Mouse (Mus musculus) midbrain, embryonic 14.5 days (tissue): ENCODE measurements at regions not wholly inside any gene's neighbourhood (a gene's known extent, or its start where the extent isn't known, plus 50 kb on each side); places are given as distances from the start of the nearest gene placed in this dataset.

Experiments
- ATAC-seq: fragments of 200-750 bp; cut with Nextera tagmentation; 2 replicates; pipeline ENCODE4 v1.8.0; 2017; ENCODE audit warnings: moderate number of reproducible peaks, moderate library complexity; ENCODE audit not compliant: low FRiP score, low TSS enrichment
- DNase-seq: peaks from one replicate; pipeline ENCODE4 v3.0.0-alpha.2; 2015
- H3K27ac ChIP-seq: fragments of 300-500 bp; sonication (generic); replicated peaks from 2 replicates; pipeline ENCODE4 v1.5.1; 2014; ENCODE audit warnings: mild to moderate bottlenecking, low read depth, low read length, moderate library complexity
- H3K27me3 ChIP-seq: fragments of 300-500 bp; sonication (generic); 2 replicates; pipeline ENCODE4 v1.6.1; 2014; ENCODE audit warnings: low read length, control low read depth, mixed read lengths; ENCODE audit not compliant: control insufficient read depth, insufficient read depth
- H3K36me3 ChIP-seq: fragments of 300-500 bp; sonication (generic); 2 replicates; pipeline ENCODE4 v1.6.1; 2014; ENCODE audit warnings: low read length, control low read depth; ENCODE audit not compliant: control insufficient read depth, insufficient read depth
- H3K4me1 ChIP-seq: fragments of 300-500 bp; sonication (generic); 2 replicates; pipeline ENCODE4 v1.6.1; 2014; ENCODE audit warnings: mild to moderate bottlenecking, antibody characterized with exemption, low read length, control low read depth; ENCODE audit not compliant: control insufficient read depth, insufficient read depth
- H3K4me2 ChIP-seq: fragments of 300-500 bp; sonication (generic); 2 replicates; pipeline ENCODE4 v1.6.1; 2014; ENCODE audit warnings: mild to moderate bottlenecking, low read length, moderate library complexity
- H3K4me3 ChIP-seq: fragments of 300-500 bp; sonication (generic); replicated peaks from 2 replicates; pipeline ENCODE4 v1.5.1; 2014; ENCODE audit warnings: low read depth, low read length
- H3K9ac ChIP-seq: fragments of 300-500 bp; sonication (generic); replicated peaks from 2 replicates; pipeline ENCODE4 v1.6.1; 2014; ENCODE audit warnings: mild to moderate bottlenecking, low read length, moderate library complexity
- H3K9me3 ChIP-seq: fragments of 300-500 bp; sonication (generic); 2 replicates; pipeline ENCODE4 v1.6.1; 2016; ENCODE audit warnings: low read length, control low read depth, mixed read lengths; ENCODE audit not compliant: control insufficient read depth
- WGBS: fragments of 180-500 bp; shearing (Covaris S2); extraction: QIAGEN DNeasy Blood & Tissue Kit; methylation state at CpG from one replicate; pipeline ENCODE4 v1.1.7; 2014; 5-methylcytosine and 5-hydroxymethylcytosine counted together

DNA sequence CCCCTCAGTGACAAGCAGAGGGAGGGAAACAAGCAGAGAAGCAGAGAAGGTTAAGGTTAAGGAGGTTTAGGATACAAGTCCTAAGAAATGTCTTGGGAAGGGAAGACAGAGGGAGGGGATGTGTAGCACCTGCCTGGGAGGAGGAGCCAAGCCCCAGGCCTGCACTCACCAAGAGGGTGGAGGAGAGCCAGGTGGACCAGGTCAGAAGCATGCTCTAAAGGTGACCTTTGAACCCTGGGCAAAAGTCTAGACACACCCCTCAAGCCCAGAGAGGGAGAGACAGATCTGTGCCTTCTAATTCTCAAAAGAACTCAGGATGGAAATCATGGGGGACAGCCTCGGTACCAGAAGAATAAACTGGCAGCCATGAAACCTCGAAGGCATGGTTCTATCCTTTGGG, 54.4 kb upstream of the Calm2 start:
- Histone ChIP-seq H3K9me3 (no peaks in the 10 kb centered on the region), H3K4me3 (no peak overlapping the region), H3K27ac (no peak overlapping the region), H3K4me2 (no peak overlapping the region), H3K36me3 (no peaks in the 10 kb centered on the region), H3K4me1 (peaks cover 17% of the 10 kb centered on the region), H3K9ac (no peak overlapping the region), H3K27me3 (no peaks in the 10 kb centered on the region)
- ATAC-seq (no peak), DNase-seq (no peak)
- WGBS, result 47% methylated on average over 2 of the region's 2 CpGs

DNA sequence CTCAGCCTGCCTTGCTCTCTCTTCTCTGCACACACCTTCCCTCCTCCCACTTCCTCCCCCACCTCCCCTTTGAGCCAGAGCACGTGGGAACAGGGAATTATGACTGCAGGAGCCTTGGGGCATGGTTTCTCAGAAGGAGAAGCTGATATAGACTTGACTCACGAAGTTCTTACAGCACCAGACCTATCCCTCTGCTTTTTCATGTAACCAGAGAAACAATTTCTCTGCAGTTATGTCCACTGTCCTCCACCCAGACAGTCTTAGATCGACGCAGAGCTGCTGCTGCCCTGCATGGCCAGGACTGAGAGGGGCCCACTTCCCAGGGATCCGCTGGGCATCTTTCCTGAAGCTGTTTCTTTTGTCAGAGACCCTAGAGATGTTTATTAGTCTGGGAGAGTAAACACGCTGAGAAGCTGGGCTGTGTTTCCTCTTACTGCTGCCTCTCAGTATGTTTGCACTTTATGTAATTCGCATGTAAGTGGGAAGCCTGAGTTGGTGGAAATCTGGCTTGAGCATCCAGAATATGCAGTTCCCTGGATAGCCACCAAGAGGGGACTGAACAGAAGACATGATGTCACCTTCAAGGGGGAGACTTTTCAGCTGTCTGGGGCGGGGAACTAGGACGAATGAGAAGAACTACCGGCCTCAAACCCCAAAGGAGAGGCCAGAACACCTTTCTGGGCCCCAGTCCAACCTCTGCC, 55.1 kb upstream of the Calm2 start:
- peak; percentile 38 for DNase-seq
- Histone ChIP-seq H3K4me1 (peaks cover 17% of the 10 kb centered on the region), H3K4me2 (no peak overlapping the region), H3K9me3 (no peaks in the 10 kb centered on the region), H3K4me3 (no peak overlapping the region), H3K27me3 (no peaks in the 10 kb centered on the region), H3K9ac (0 out of 2 replicates have a peak overlapping the region, but pooled peaks have one; percentile 5), H3K27ac (no peak overlapping the region), H3K36me3 (no peaks in the 10 kb centered on the region)
- 36% methylated on average over 10 of the region's 10 CpGs for WGBS
- no peak for ATAC-seq

DNA sequence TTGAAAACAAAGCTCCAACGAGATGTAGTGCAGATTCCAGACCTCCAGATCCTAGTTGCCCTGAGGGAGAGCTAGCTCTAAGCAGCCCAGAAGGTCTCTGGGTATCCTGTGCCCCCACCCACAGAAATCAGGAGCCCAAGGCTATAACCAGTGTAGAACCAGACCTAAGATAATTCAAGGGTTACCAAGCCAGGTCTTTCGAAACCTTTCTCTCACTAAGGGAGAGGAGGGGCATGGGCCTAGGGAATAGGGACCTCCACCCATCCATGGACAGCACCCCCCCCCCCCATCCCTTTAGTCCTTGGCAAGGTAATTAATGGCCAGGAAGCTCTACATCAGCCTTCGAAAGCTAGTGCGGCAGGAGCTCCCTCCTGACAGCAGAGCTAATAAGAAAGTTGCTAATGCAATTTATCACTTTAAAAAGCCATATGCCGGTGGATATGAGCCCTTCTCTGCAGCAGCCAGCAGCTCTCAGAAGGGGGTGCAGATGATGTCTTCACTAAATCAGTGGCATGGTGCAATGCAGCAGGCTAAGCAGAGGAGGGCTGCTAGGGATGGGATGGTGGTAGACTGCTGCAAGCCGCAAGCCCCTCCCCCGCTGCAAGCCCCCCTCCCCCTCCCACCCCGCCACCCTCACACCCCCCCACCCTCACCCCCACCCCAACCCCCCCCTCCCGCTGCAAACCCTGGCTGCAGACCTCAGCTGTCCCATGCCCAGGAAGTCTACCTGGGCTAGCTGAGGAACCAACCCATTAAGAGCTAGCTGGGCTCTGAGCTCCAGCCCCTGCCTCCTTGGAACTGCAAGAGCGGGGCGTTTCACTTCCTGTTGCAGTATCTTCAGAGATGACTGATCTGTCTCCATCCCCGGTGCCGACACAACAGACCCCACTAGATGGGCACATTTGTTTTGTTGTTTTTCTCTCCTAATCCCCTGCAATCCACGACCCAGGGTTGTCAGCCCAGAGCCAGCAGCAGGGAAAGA, 55.9 kb upstream of the Calm2 start:
- Histone ChIP-seq H3K36me3 (no peaks in the 10 kb centered on the region), H3K27me3 (no peaks in the 10 kb centered on the region), H3K9ac (no peak overlapping the region), H3K4me2 (no peak overlapping the region), H3K4me3 (no peak overlapping the region), H3K4me1 (peaks cover 17% of the 10 kb centered on the region), H3K27ac (no peak overlapping the region), H3K9me3 (no peaks in the 10 kb centered on the region)
- 18% methylated on average over 14 of the region's 14 CpGs for WGBS
- no peak for ATAC-seq
- peak; percentile 42 for DNase-seq

DNA sequence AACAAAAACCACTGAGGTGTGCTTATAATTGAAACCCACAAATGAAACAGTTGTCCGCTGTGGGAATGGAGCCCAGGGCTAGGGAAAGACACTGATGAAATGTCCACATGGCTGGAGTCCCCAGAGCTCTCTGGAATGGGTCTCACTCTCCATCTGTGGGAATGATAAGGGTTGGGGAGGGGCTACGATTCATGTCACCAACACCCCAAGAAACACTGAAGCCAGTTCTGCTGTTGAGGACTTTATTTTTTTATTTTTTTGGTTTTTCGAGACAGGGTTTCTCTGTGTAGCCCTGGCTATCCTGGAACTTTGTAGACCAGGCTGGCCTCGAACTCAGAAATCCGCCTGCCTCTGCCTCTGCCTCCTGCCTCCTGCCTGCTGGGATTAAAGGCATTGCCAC, 56.8 kb upstream of the Calm2 start:
- DNase-seq (no peak), ATAC-seq (no peak)
- no peak overlapping the region for H3K27ac ChIP-seq
- no peak overlapping the region for H3K4me2 ChIP-seq
- 88% methylated on average over 5 of the region's 5 CpGs for WGBS
- no peaks in the 10 kb centered on the region for H3K27me3 ChIP-seq
- H3K36me3 ChIP-seq, result no peaks in the 10 kb centered on the region
- no peak overlapping the region for H3K4me3 ChIP-seq
- no peak overlapping the region for H3K9ac ChIP-seq
- no peaks in the 10 kb centered on the region for H3K9me3 ChIP-seq
- H3K4me1 ChIP-seq, result peaks cover 17% of the 10 kb centered on the region

DNA sequence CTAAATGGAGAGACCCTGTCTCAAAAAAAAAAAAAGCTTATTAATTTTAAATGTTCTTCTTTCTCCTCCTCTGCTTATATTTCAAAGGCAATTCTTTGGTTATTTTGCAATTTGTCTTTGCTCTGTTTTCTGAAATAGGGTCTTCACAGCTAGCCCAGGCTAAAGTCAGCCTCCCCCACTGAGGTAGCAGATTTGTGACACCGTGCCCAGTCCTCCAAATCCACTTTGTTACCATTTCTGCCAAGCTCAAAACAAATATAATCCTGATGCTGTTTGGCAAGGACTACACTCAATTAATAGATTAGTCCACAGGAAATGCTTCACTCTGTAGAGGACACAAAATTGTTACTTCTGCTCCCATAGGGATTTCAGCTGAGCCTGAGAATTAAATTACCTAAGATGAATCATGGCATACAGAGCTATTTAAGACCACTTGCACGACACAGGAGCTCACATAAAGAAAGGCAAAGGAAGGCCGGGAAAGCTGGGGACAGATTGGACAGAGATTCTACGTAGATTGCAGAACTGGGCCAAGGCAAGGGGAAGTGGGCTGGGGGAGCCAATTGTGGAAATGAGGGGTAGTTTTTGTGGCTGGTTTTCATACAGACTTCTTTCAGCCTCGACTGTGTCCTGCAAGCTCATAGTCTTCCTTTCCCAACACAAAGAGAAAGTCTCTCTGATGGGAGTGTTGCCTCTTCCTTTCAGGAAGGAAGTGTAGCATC, 58.4 kb upstream of the Calm2 start:
- H3K4me3 ChIP-seq, result no peak overlapping the region
- WGBS, result 72% methylated on average over 5 of the region's 5 CpGs
- no peak overlapping the region for H3K27ac ChIP-seq
- H3K9me3 ChIP-seq, result no peaks in the 10 kb centered on the region
- H3K9ac ChIP-seq, result no peak overlapping the region
- H3K4me1 ChIP-seq, result peaks cover 17% of the 10 kb centered on the region
- DNase-seq (no peak), ATAC-seq (no peak)
- H3K27me3 ChIP-seq, result no peaks in the 10 kb centered on the region
- no peak overlapping the region for H3K4me2 ChIP-seq
- H3K36me3 ChIP-seq, result no peaks in the 10 kb centered on the region

DNA sequence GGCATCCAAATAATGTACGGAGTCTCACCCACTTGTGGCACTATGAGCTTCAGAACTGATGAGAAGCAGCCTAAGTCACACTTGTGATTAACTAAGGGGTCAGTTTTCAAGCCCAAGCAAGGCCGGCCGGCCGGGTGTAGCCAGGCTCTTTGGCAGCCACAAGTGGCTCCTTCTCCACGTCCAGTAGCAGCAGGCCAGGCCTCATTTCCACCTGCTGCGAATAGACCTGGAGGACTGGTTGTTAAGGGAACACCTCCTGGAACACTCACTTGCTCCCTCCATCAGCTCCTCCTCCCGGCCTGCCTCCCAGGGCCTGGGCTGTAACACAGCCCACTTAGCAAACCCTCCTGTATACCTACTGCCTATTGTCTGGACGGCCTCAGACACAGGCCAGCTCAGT, 61.1 kb upstream of the Calm2 start:
- Histone ChIP-seq H3K9ac (no peak overlapping the region), H3K4me2 (no peak overlapping the region), H3K27ac (no peak overlapping the region), H3K27me3 (no peaks in the 10 kb centered on the region), H3K4me3 (no peak overlapping the region), H3K9me3 (no peaks in the 10 kb centered on the region), H3K4me1 (peaks cover 15% of the 10 kb centered on the region), H3K36me3 (no peaks in the 10 kb centered on the region)
- DNase-seq (no peak), ATAC-seq (no peak)
- 53% methylated on average over 8 of the region's 8 CpGs for WGBS

DNA sequence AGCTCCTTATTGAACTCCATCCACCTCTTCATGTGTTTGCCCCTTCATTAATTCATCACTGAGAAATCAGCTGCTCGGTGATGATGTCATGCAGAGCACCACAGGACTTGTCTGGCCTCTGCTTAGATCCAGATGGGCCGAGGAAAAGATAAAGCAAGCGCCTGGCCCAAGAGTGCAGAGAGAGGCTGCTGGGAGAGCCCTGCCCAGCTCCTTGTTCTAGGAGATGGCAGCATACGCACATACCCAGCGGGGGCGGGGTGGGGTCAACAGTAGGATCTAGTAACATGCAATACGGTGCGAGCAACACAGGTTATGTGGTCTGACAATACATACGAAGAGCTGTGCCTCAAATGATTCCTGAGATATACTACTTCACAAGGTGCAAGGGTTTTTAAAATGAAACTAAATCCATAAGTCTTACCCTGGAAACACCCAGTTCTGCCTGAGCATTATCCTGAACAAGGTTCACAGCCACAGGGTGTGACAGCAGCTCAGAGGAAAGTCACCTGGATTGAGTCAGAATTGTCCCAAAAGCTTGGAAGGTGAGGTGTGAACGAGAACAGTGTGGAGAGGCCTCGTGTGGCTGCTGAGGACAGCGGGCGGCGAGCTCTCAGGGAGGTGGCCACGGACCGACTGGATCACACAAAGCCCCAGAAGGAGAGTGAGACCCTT, 62.0 kb upstream of the Calm2 start:
- WGBS, result 74% methylated on average over 16 of the region's 16 CpGs
- Histone ChIP-seq H3K27me3 (no peaks in the 10 kb centered on the region), H3K9me3 (no peaks in the 10 kb centered on the region), H3K36me3 (no peaks in the 10 kb centered on the region), H3K4me2 (no peak overlapping the region), H3K9ac (no peak overlapping the region), H3K27ac (no peak overlapping the region), H3K4me3 (no peak overlapping the region), H3K4me1 (peaks cover 11% of the 10 kb centered on the region)
- no peak for DNase-seq
- no peak for ATAC-seq

DNA sequence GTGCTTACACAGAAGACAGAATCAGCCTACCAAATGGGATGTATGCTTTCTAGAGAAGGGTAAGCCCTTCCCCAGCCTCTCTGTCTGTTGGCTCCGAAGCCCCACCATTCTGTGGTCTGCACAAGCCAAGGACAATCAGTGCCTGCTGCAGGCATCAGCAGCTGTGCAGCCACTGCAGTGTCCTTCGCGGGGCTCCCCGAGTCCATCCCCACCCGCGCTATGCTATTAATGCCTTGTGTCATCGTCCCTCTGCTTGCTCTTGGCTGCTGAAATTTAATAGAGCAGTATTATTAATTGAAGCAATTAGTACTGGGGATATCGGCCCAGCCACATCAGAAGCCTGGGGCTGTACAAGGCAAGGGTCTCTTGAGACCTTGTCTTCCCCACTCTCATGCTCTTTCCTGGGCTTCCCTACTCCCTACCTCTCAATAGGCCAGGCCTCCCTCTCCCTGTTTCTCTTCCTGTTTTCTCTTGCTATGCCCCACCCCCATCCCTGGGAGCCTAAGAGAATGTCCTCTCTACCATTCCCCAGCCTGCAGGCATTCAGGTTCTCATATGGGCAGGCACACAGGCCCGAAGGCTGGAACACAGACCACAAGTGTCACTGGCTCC, 65.4 kb upstream of the Calm2 start:
- H3K27ac ChIP-seq, result peak overlapping the region; percentile 46
- no peak overlapping the region for H3K4me2 ChIP-seq
- peaks cover 11% of the 10 kb centered on the region for H3K4me1 ChIP-seq

More for the DNA sequence above, 65.4 kb upstream of the Calm2 start:
- H3K27me3 ChIP-seq, result no peaks in the 10 kb centered on the region
- no peak overlapping the region for H3K9ac ChIP-seq
- 36% methylated on average over 9 of the region's 9 CpGs for WGBS
- no peaks in the 10 kb centered on the region for H3K36me3 ChIP-seq
- H3K4me3 ChIP-seq, result no peak overlapping the region
- H3K9me3 ChIP-seq, result no peaks in the 10 kb centered on the region
- peak; percentile 55 for DNase-seq
- peak; percentile 66; the same call in 1 of the 2 replicates for ATAC-seq
